Mouse (Mus musculus): ENCODE measurements at regions not wholly inside any gene's neighbourhood (a gene's known extent, or its start where the extent isn't known, plus 50 kb on each side); places are given as distances from the start of the nearest gene placed in this dataset.

GRCm38 (mm10) chr5:99801791-99802450, 73.1 kb upstream of the Rasgef1b start:
- no peak overlapping the region for H3K27ac ChIP-seq
- no peaks in the 10 kb centered on the region for H3K9me3 ChIP-seq (replicated peaks; ENCODE audit: low read length)
- no peak for ATAC-seq (replicated peaks; ENCODE audit: low FRiP score, low read depth)
- no peaks in the 10 kb centered on the region for H3K27me3 ChIP-seq (ENCODE audit: insufficient read depth, low read length)
- no peak overlapping the region for H3K4me3 ChIP-seq (replicated peaks; ENCODE audit: low read depth, low read length)
- H3K36me3 ChIP-seq (ENCODE audit: insufficient read depth, low read length): no peaks in the 10 kb centered on the region
- no peak for TF ChIP-seq CTCF (IDR thresholded peaks at IDR 0.05; ENCODE audit: low read depth)
- no peak overlapping the region for H3K9ac ChIP-seq (ENCODE audit: low read depth, low read length)
- WGBS: 79% methylated on average over 13 of the region's 13 CpGs
- H3K4me2 ChIP-seq (ENCODE audit: low read length): no peak overlapping the region
- 0 out of 2 replicates have a peak, but pooled peaks cover 4% of the 10 kb centered on the region for H3K4me1 ChIP-seq (replicated peaks; ENCODE audit: insufficient read depth, low read length)
- DNase-seq (ENCODE audit: low spot score): no peak

DNA sequence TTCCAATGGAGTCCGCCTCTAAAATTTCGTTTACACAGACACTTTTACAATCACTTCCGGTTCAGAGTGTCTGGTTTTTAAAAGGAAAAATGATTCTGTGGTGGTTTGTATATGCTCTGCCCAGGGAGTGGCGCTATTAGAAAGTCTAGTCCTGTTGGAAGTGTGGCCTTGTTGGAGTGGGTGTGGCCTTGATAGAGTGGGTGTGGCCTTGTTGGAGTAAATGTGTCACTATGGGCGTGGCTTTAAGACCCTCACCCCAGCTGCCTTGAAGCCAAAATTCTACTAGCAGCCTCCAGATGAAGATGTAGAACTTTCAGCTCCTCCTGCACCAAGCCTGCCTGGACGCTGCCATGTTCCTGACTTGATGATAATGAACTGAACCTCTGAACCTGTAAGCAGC, 79.2 kb upstream of the Vamp9 start:
- no peak overlapping the region for H3K9ac ChIP-seq (ENCODE audit: low read depth, low read length)
- 73% methylated on average over 6 of the region's 6 CpGs for WGBS
- no peak overlapping the region for H3K27ac ChIP-seq
- H3K9me3 ChIP-seq (replicated peaks; ENCODE audit: low read length): no peaks in the 10 kb centered on the region
- H3K4me3 ChIP-seq (replicated peaks; ENCODE audit: low read depth, low read length): no peak overlapping the region
- ATAC-seq (replicated peaks; ENCODE audit: low FRiP score, low read depth): no peak
- no peaks in the 10 kb centered on the region for H3K27me3 ChIP-seq (ENCODE audit: insufficient read depth, low read length)
- H3K4me1 ChIP-seq (replicated peaks; ENCODE audit: insufficient read depth, low read length): no peaks in the 10 kb centered on the region
- no peaks in the 10 kb centered on the region for H3K36me3 ChIP-seq (ENCODE audit: insufficient read depth, low read length)
- no peak for TF ChIP-seq CTCF (IDR thresholded peaks at IDR 0.05; ENCODE audit: low read depth)
- DNase-seq (ENCODE audit: low spot score): no peak
- no peak overlapping the region for H3K4me2 ChIP-seq (ENCODE audit: low read length)

DNA sequence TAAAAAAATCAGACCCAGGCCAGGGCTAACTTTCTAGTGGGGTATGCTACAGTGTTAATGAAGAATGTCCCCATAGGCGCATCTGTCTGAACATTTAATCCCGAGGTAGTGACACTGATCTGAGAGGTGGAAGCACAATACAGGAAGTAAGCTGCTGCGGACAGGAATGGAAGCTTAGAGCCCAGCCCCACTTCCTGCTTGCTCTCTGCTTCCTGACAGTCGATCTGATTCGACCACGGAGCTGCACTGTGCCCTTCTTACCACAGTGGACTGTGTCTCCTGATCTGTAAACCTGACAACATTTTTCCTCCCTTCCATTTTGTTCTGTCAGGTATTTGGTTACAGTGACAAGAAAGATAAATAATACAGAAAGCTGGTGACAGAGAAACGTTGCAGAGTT, 77.5 kb upstream of the Vamp9 start:
- Histone ChIP-seq H3K9me3 (replicated peaks; ENCODE audit: low read length) (no peaks in the 10 kb centered on the region), H3K4me2 (ENCODE audit: low read length) (no peak overlapping the region), H3K27me3 (ENCODE audit: insufficient read depth, low read length) (no peaks in the 10 kb centered on the region), H3K4me1 (replicated peaks; ENCODE audit: insufficient read depth, low read length) (no peaks in the 10 kb centered on the region), H3K9ac (ENCODE audit: low read depth, low read length) (no peak overlapping the region), H3K27ac (no peak overlapping the region), H3K36me3 (ENCODE audit: insufficient read depth, low read length) (no peaks in the 10 kb centered on the region), H3K4me3 (replicated peaks; ENCODE audit: low read depth, low read length) (no peak overlapping the region)
- 25% methylated on average over 7 of the region's 7 CpGs for WGBS
- DNase-seq (ENCODE audit: low spot score): peak; percentile 10
- no peak for TF ChIP-seq CTCF (IDR thresholded peaks at IDR 0.05; ENCODE audit: low read depth)
- no peak for ATAC-seq (replicated peaks; ENCODE audit: low FRiP score, low read depth)

- ATAC-seq (replicated peaks; ENCODE audit: low FRiP score, low read depth) (no peak), DNase-seq (ENCODE audit: low spot score) (no peak)
Measured at GRCm38 (mm10) chr5:99838236-99838775, 67.7 kb upstream of the Vamp9 start.

DNA sequence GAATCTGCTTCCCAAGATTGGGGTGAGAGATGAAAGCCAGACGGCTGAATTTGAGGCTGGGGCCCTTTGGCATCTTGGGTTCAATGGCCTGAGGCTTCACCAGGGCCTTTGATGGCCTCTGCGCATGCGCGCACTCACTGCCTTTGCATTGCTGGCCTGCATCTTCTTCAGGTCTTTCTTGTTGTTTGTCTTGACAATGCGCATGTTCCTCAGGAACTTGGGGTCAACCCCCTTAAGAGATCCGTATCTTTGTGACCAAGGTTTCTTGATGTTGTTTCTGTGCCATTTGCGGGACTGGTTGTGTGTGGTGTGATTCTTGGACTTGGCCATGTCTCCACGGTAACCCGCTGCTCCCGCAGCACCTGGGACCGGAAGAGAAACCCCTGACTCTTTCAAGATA, 66.4 kb upstream of the Vamp9 start:
- H3K27me3 ChIP-seq (ENCODE audit: insufficient read depth, low read length): no peaks in the 10 kb centered on the region
- H3K4me2 ChIP-seq (ENCODE audit: low read length): no peak overlapping the region
- no peaks in the 10 kb centered on the region for H3K4me1 ChIP-seq (replicated peaks; ENCODE audit: insufficient read depth, low read length)
- no peak overlapping the region for H3K4me3 ChIP-seq (replicated peaks; ENCODE audit: low read depth, low read length)
- WGBS: 90% methylated on average over 11 of the region's 11 CpGs
- H3K9ac ChIP-seq (ENCODE audit: low read depth, low read length): no peak overlapping the region
- DNase-seq (ENCODE audit: low spot score): no peak
- no peak overlapping the region for H3K27ac ChIP-seq
- ATAC-seq (replicated peaks; ENCODE audit: low FRiP score, low read depth): no peak
- no peak for TF ChIP-seq CTCF (IDR thresholded peaks at IDR 0.05; ENCODE audit: low read depth)
- H3K36me3 ChIP-seq (ENCODE audit: insufficient read depth, low read length): no peaks in the 10 kb centered on the region
- no peaks in the 10 kb centered on the region for H3K9me3 ChIP-seq (replicated peaks; ENCODE audit: low read length)

More at GRCm38 (mm10) chr5:99838236-99838775, 67.7 kb upstream of the Vamp9 start:
- no peak overlapping the region for H3K27ac ChIP-seq
- 54% methylated on average over 6 of the region's 6 CpGs for WGBS
- no peak overlapping the region for H3K4me3 ChIP-seq (replicated peaks; ENCODE audit: low read depth, low read length)
- no peaks in the 10 kb centered on the region for H3K27me3 ChIP-seq (ENCODE audit: insufficient read depth, low read length)
- no peaks in the 10 kb centered on the region for H3K9me3 ChIP-seq (replicated peaks; ENCODE audit: low read length)
- no peaks in the 10 kb centered on the region for H3K4me1 ChIP-seq (replicated peaks; ENCODE audit: insufficient read depth, low read length)
- no peak overlapping the region for H3K9ac ChIP-seq (ENCODE audit: low read depth, low read length)
- H3K36me3 ChIP-seq (ENCODE audit: insufficient read depth, low read length): no peaks in the 10 kb centered on the region
- TF ChIP-seq CTCF (IDR thresholded peaks at IDR 0.05; ENCODE audit: low read depth): no peak
- H3K4me2 ChIP-seq (ENCODE audit: low read length): no peak overlapping the region

- no peak overlapping the region for H3K4me2 ChIP-seq (ENCODE audit: low read length)
Measured at GRCm38 (mm10) chr5:99840884-99841283, 65.2 kb upstream of the Vamp9 start.

More at GRCm38 (mm10) chr5:99840884-99841283, 65.2 kb upstream of the Vamp9 start:
- 87% methylated on average over 9 of the region's 9 CpGs for WGBS
- no peaks in the 10 kb centered on the region for H3K4me1 ChIP-seq (replicated peaks; ENCODE audit: insufficient read depth, low read length)
- DNase-seq (ENCODE audit: low spot score) (no peak), ATAC-seq (replicated peaks; ENCODE audit: low FRiP score, low read depth) (no peak)
- no peaks in the 10 kb centered on the region for H3K27me3 ChIP-seq (ENCODE audit: insufficient read depth, low read length)
- H3K9me3 ChIP-seq (replicated peaks; ENCODE audit: low read length): no peaks in the 10 kb centered on the region
- no peaks in the 10 kb centered on the region for H3K36me3 ChIP-seq (ENCODE audit: insufficient read depth, low read length)
- no peak for TF ChIP-seq CTCF (IDR thresholded peaks at IDR 0.05; ENCODE audit: low read depth)
- no peak overlapping the region for H3K27ac ChIP-seq
- H3K9ac ChIP-seq (ENCODE audit: low read depth, low read length): no peak overlapping the region
- no peak overlapping the region for H3K4me3 ChIP-seq (replicated peaks; ENCODE audit: low read depth, low read length)

Data from kidney, postnatal 0 days (tissue).